Mouse (Mus musculus) ES-E14 (cell line): Measurements from ENCODE around the gene Igsf23. TPM values are rescaled to one million over a fixed set of nuclear protein-coding genes. Genes with fewer than 3 reads are reported as not detected.

ENCODE experiments used
- DNase-seq: peaks from one replicate; pipeline ENCODE4 v3.0.0-alpha.2; 2013; ENCODE audit warnings: low read depth, low spot score
- H3K27ac ChIP-seq: 2 replicates; pipeline ENCODE4 v1.5.1; 2012; ENCODE audit warnings: low read depth, mild to moderate bottlenecking, low read length, moderate library complexity, mixed read lengths; ENCODE audit not compliant: poor library complexity, insufficient read depth, severe bottlenecking
- H3K36me3 ChIP-seq: 2 replicates; pipeline ENCODE4 v1.6.1; 2012; ENCODE audit warnings: mild to moderate bottlenecking, low read length, moderate library complexity, mixed read lengths; ENCODE audit not compliant: control insufficient read depth, poor library complexity, insufficient read depth, severe bottlenecking
- H3K4me1 ChIP-seq, 2 experiments: fragments of 150-350 bp in 1 of 2; sonication (generic) in 1 of 2; 2 replicates each; pipeline ENCODE4 v1.6.1; 2012; ENCODE audit warnings: low read length in 2 of 2, mild to moderate bottlenecking in 1 of 2, mixed read lengths in 1 of 2; ENCODE audit not compliant: control insufficient read depth in 2 of 2, insufficient read depth in 2 of 2, poor library complexity in 1 of 2
- H3K4me3 ChIP-seq, 2 experiments: fragments of 150-350 bp in 1 of 2; sonication (generic) in 1 of 2; 2 replicates each; pipeline ENCODE4 v1.5.1; 2012; ENCODE audit warnings: low read length in 2 of 2, low read depth in 1 of 2, mild to moderate bottlenecking in 1 of 2, mixed read lengths in 1 of 2; ENCODE audit not compliant: insufficient read depth in 1 of 2, poor library complexity in 1 of 2, severe bottlenecking in 1 of 2
- H3K9ac ChIP-seq: 2 replicates; pipeline ENCODE4 v1.6.1; 2012; ENCODE audit warnings: low read depth, mild to moderate bottlenecking, low read length, mixed read lengths; ENCODE audit not compliant: poor library complexity, insufficient read depth, severe bottlenecking
- H3K9me3 ChIP-seq: fragments of 150-350 bp; sonication (generic); 2 replicates; pipeline ENCODE4 v1.6.1; 2012; ENCODE audit warnings: low read depth, mild to moderate bottlenecking, low read length; ENCODE audit not compliant: control insufficient read depth, insufficient read depth
- CHD2 ChIP-seq: IDR thresholded peaks from 2 replicates; pipeline ENCODE4 v1.6.1; 2014; ENCODE audit warnings: mild to moderate bottlenecking, low read depth, low read length, inconsistent platforms
- HCFC1 ChIP-seq: IDR thresholded peaks from 2 replicates; pipeline ENCODE4 v1.6.1; 2012; ENCODE audit warnings: low read length, inconsistent platforms, borderline replicate concordance; ENCODE audit not compliant: insufficient read depth
- MAFK ChIP-seq: IDR thresholded peaks from 2 replicates; pipeline ENCODE4 v1.6.1; 2014; ENCODE audit warnings: mild to moderate bottlenecking, low read depth, low read length, inconsistent platforms; ENCODE audit not compliant: insufficient read depth
- ZC3H11A ChIP-seq: IDR thresholded peaks from 2 replicates; pipeline ENCODE4 v1.6.1; 2012; ENCODE audit warnings: low read depth, mild to moderate bottlenecking, inconsistent platforms, low read length, borderline replicate concordance
- ZNF384 ChIP-seq: IDR thresholded peaks from 2 replicates; pipeline ENCODE4 v1.6.1; 2012; ENCODE audit warnings: low read depth, low read length, inconsistent platforms
- in situ Hi-C, 2 experiments: fragments of 600-800 bp; cut with MboI; formaldehyde crosslinking; loops; one replicate each; pipeline ENCODE4 v1.15.1; 2025; ENCODE audit warnings: low sequenced_read_pairs in 2 of 2, inconsistent platforms in 1 of 2; ENCODE audit not compliant: unreplicated experiment in 2 of 2
- total RNA-seq: library from RNA; depleted of rRNA; stranded (reverse); fragments of 300-350 nt; gene quantifications from 2 replicates; pipeline ENCODE4 v1.2.3, GENCODE M21; 2012

Gene Igsf23
- total RNA-seq, 1 experiment, result 4.6 TPM

DNA sequence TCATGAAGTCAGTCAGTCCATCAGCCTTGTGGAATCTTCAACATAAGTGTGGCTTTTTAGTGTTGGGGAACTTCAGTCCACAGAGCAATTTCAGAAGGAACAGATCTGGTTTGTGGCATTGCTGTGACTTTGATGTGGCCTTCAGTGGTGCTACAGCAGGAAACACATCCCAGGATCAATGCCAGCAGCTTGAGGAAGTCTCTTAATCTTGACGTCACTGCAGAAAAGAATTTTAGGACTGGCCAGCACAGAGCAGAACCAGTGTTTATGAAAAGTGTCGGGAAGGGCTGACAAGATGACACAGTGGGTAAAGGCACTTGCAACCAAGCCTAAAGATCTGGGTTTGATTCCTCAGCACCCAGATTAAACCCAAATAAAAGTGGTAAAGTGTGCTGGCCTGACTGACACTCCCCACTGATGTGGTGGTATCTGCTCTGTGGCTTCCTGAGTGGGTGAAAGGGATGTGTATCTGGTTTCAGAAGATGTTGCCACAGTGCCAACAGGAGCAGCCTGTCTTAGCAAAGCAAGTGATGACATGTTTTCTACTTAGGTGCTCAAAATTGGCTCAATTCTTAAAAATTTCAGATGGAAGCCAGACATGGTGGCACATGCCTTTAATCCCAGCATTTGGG is 23.6 kb downstream of the Igsf23 start:
- TF ChIP-seq MAFK, result no peak
- no peak for TF ChIP-seq HCFC1
- TF ChIP-seq ZC3H11A, result no peak
- TF ChIP-seq CHD2, result no peak
- TF ChIP-seq ZNF384, result no peak
- Histone ChIP-seq H3K4me1 (peaks cover 7 to 24% of the 10 kb centered on the region in 2 experiments; a peak in 3 of 4 replicates), H3K27ac (no peak overlapping the region), H3K4me3 (no peak overlapping the region), H3K9me3 (no peaks in the 10 kb centered on the region), H3K36me3 (no peaks in the 10 kb centered on the region), H3K9ac (no peak overlapping the region)
- DNase-seq, result no peak
- in situ Hi-C loops, result no loop called here

DNA sequence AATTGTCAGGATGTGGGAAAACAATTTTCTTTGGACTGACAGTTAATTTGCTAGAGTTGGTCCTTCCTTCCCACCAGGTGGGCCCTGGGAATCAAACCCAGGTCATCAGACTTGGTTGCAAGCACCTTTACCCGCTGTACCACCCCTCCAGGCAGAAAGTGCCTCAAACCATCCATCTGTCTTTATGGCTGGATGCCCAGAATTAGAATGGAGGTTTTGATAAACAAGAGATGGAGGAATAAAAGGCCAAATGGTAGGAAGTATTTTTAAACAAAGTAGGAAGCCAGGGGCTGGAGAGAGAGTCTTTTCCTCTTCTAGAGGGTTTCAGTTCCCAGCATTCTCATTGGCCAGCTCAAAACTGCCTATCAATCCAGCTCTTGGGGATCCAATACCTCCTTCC is 25.2 kb downstream of the Igsf23 start:
- no peak overlapping the region for H3K27ac ChIP-seq
- no peak overlapping the region for H3K9ac ChIP-seq
- H3K9me3 ChIP-seq, result no peaks in the 10 kb centered on the region
- no peaks in the 10 kb centered on the region for H3K36me3 ChIP-seq
- peaks cover 5 to 17% of the 10 kb centered on the region in 2 experiments; a peak in 3 of 4 replicates for H3K4me1 ChIP-seq
- no peak overlapping the region for H3K4me3 ChIP-seq
- TF ChIP-seq ZC3H11A (no peak), CHD2 (no peak), MAFK (no peak), ZNF384 (no peak), HCFC1 (no peak)
- DNase-seq, result no peak
- in situ Hi-C loops, result no loop called here

DNA sequence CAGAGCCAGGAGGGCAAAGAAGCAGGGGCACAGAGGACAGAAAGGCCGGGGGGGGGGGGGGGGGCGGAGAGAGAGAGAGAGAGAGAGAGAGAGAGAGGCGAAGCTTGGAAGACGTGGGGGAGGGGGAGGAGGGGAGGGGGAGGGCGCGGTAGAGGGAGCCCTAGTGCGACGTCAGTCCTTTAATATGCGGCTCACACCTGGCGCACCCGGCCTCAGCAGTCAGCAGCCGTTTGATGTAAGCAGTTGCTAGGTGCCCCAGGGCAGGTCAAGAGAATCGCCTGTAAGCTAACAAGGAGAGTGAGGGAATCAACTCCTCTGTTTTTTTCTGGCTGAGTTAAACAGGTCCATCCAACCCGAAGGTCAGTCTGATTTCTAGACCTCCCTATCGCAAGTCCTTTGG is 26.8 kb downstream of the Igsf23 start:
- H3K4me1 ChIP-seq, result peaks cover 3 to 11% of the 10 kb centered on the region in 2 experiments; a peak in 3 of 4 replicates
- H3K9me3 ChIP-seq, result no peaks in the 10 kb centered on the region
- H3K36me3 ChIP-seq, result no peaks in the 10 kb centered on the region
- TF ChIP-seq ZC3H11A (no peak), MAFK (no peak), ZNF384 (no peak), HCFC1 (no peak), CHD2 (no peak)
- H3K27ac ChIP-seq, result no peak overlapping the region
- in situ Hi-C loops, result no loop called here
- DNase-seq, result peak; percentile 42
- H3K4me3 ChIP-seq, result no peak overlapping the region
- H3K9ac ChIP-seq, result no peak overlapping the region

DNA sequence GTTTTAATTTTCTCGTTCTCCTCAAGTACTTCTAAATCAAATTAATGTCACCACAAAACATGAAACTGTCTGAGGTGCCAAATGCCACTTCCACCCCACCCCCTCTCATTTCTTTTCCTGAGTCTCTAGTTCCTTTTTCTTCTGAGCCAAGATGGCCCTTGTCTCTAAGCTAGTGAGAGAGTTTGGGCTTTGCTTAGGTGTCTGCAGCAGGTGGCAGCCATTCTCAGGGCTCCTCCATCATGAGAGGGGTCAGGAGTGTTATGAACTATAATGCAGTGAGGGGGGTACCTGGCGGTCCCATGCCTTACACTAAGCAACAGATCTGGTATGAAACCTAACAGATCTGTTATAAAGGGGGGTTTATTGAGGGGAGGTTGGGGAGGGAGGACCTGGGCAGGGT is 27.2 kb downstream of the Igsf23 start:
- Histone ChIP-seq H3K36me3 (peaks cover 2% of the 10 kb centered on the region; the same call in 1 of the 2 replicates), H3K4me1 (peaks cover 2 to 9% of the 10 kb centered on the region in 2 experiments; a peak in 3 of 4 replicates), H3K27ac (no peak overlapping the region), H3K4me3 (no peak overlapping the region), H3K9me3 (no peaks in the 10 kb centered on the region), H3K9ac (no peak overlapping the region; the same call in 1 of the 2 replicates)
- TF ChIP-seq HCFC1 (no peak), MAFK (no peak), ZNF384 (no peak), CHD2 (no peak), ZC3H11A (no peak)
- DNase-seq, result no peak
- in situ Hi-C loops, result no loop called here
